Mouse (Mus musculus) frontal cortex, postnatal 25 days (tissue): Measurements from ENCODE around the gene Rftn2.
"Not testable (repeated sequence)": the region's sequence is repeated elsewhere in the genome, so short reads cannot be mapped to it uniquely, and the experiment has no call there.

Source experiments
- DNase-seq, 2 experiments: peaks; one replicate each; pipeline ENCODE4 v3.0.0; 2022; ENCODE audit warnings: low spot score in 2 of 2

Gene Rftn2

GRCm38 (mm10) chr1:55130190-55130916 lies 96.2 kb downstream of the Rftn2 start:
- DNase-seq = no peak

GRCm38 (mm10) chr1:55129716-55130115 lies 96.9 kb downstream of the Rftn2 start:
- no peak for DNase-seq

- DNase-seq = not testable (repeated sequence)
These were observed 102.4 kb downstream of the Rftn2 start for GRCm38 (mm10) chr1:55124136-55124535.

GRCm38 (mm10) chr1:55123561-55123960 lies 103.0 kb downstream of the Rftn2 start:
- no peak for DNase-seq

GRCm38 (mm10) chr1:55123046-55123445 lies 103.5 kb downstream of the Rftn2 start:
- DNase-seq = no peak
